Comparison of ENCODE assay signal across 9 mouse cellular contexts in the genomic region with DNA sequence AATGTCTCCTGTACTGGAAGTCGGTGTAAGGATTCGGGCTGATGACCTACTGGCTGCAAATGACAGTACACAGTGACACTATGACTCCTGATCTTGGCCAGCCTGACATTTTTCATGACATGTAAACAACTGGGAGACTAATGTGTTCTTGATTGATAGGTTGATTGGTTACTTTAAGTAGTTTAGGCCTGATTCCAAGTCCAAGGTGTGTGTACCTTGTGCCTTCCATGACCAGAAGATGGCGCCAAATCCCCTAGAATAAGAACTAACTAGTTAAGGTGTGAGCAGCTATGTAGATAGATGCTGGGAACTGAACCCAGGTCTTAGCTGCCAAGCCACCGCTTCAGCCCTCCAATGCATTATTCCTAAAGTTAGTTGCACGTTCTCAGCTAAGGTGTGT. TPM values are rescaled to one million over a fixed set of nuclear protein-coding genes. Genes with fewer than 3 reads are reported as not detected.
DNase-seq lines count a peak whose midpoint lies in the region; ATAC-seq and TF ChIP-seq lines count a peak whose summit lies in the region.
"Had no signal": no experiment of that assay in that cellular context is flagged by ENCODE, and none has a peak within 500 bp of the region (broad histone marks: within the 10 kb centered on the region; RNA-seq: fewer than 3 reads in every experiment).

No protein-coding gene starts in this region.

- no peak overlapping the region for H3K27ac ChIP-seq in gastrocnemius, adult 2 months
- H3K27ac ChIP-seq in forebrain, embryonic 13.5 days = no peak overlapping the region
- H3K27ac ChIP-seq: limb, embryonic 12.5 days had no signal

- DNase-seq in gastrocnemius, adult 2 months = peak; percentile 34
- DNase-seq in gastrocnemius, postnatal 14 days = no peak
- peak; percentile 23 for DNase-seq in urinary bladder, postnatal 25 days (ENCODE audit: low spot score)
- DNase-seq in urinary bladder, adult 18-20 months (ENCODE audit: low spot score in 2 of 2) = no peak
- DNase-seq in embryo, embryonic 10.5 days (ENCODE audit: low spot score) = peak; percentile 74
- peak; percentile 46 for DNase-seq in large intestine, adult 2 months (ENCODE audit: low read depth, low spot score)
- DNase-seq in retina, postnatal 1 day = peak; percentile 67

- no peak overlapping the region for H3K9ac ChIP-seq in forebrain, embryonic 13.5 days

- no peak overlapping the region for H3K4me2 ChIP-seq in forebrain, embryonic 13.5 days

- ATAC-seq in forebrain, embryonic 13.5 days = no peak

- TF ChIP-seq CTCF in gastrocnemius, adult 2 months (IDR thresholded peaks at IDR 0.05) = peak; percentile 68

- WGBS in large intestine, adult 2 months = 85% methylated on average over 5 of the region's 5 CpGs
- WGBS in forebrain, embryonic 13.5 days = 66% methylated on average over 5 of the region's 5 CpGs

- H3K4me1 ChIP-seq in forebrain, embryonic 13.5 days = peaks cover 8% of the 10 kb centered on the region

- no peaks in the 10 kb centered on the region for H3K27me3 ChIP-seq in forebrain, embryonic 13.5 days
- H3K27me3 ChIP-seq: limb, embryonic 12.5 days had no signal

- intact Hi-C loops in gastrocnemius, adult 2 months (cut with DNase I) = loop anchor here (5.0 kb wide), 1 partner anchor 267 kb away; a partner anchor contains a TSS
- intact Hi-C loops in gastrocnemius, postnatal 14 days (cut with DNase I; ENCODE audit: low total_unique reads) = no loop called here

- H3K36me3 ChIP-seq in forebrain, embryonic 13.5 days (ENCODE audit: poor library complexity, severe bottlenecking) = peaks cover 10% of the 10 kb centered on the region

- no peaks in the 10 kb centered on the region for H3K9me3 ChIP-seq in forebrain, embryonic 13.5 days (replicated peaks)
- H3K9me3 ChIP-seq: limb, embryonic 12.5 days had no signal

- H3K4me3 ChIP-seq in gastrocnemius, adult 2 months = no peak overlapping the region
- H3K4me3 ChIP-seq in forebrain, embryonic 13.5 days = no peak overlapping the region

RNA-seq across cellular contexts. Expression of a gene that starts 13.9 kb away (rescaled TPM):
- not detected for total RNA-seq in gastrocnemius, adult 2 months (2021)
- total RNA-seq in gastrocnemius, postnatal 14 days (2021) = not detected
- not detected in 2 replicates for polyA plus RNA-seq in large intestine, adult 2 months (2012; rRNA removed)
- 0.26 and 0.54 TPM in 2 replicates for polyA plus RNA-seq in forebrain, embryonic 13.5 days (2015; fragmentation: Nextera tagmentation; extraction: Ambion mirVana)

RNA-seq across cellular contexts. Expression of a gene that starts 44.1 kb away (rescaled TPM):
- 10 to 100 TPM; 11.3 to 12.0 TPM for total RNA-seq in gastrocnemius, adult 2 months (2021)
- 1 to 10 TPM; 8.6 to 9.1 TPM for total RNA-seq in gastrocnemius, postnatal 14 days (2021)
- polyA plus RNA-seq in large intestine, adult 2 months (2012; rRNA removed) = 3.4 and 6.6 TPM in 2 replicates
- 7.8 and 9.0 TPM in 2 replicates for polyA plus RNA-seq in forebrain, embryonic 13.5 days (2015; fragmentation: Nextera tagmentation; extraction: Ambion mirVana)

RNA-seq across cellular contexts. Expression of a gene that starts 50.8 kb away (rescaled TPM):
- total RNA-seq in gastrocnemius, adult 2 months (2021) = 10 to 100 TPM in 1 of 2 experiments, 1 to 10 TPM in 1; 8.1 to 10.8 TPM
- 10 to 100 TPM; 11.3 to 12.0 TPM for total RNA-seq in gastrocnemius, postnatal 14 days (2021)
- polyA plus RNA-seq in large intestine, adult 2 months (2012; rRNA removed) = 6.5 and 8.9 TPM in 2 replicates
- polyA plus RNA-seq in forebrain, embryonic 13.5 days (2015; fragmentation: Nextera tagmentation; extraction: Ambion mirVana) = 46.3 and 49.3 TPM in 2 replicates

Comparison
In these comparisons a context has a peak if more than half of its experiments do, and no peak if none do; other contexts are left out.
1. DNase-seq: peak in gastrocnemius, adult 2 months (single experiment), urinary bladder, postnatal 25 days (single experiment), embryo, embryonic 10.5 days (single experiment), large intestine, adult 2 months (single experiment) and retina, postnatal 1 day (single experiment); none in gastrocnemius, postnatal 14 days (single experiment) and urinary bladder, adult 18-20 months (0 of 2).